Mouse (Mus musculus) thymus, postnatal 14 days (tissue): Measurements from ENCODE around the gene Pcdh9.

Experiments
- DNase-seq: peaks from one replicate; pipeline ENCODE4 v3.0.0; 2021

Pcdh9 gene

GRCm38 (mm10) chr14:93543970-93544627 lies 346.4 kb downstream of the Pcdh9 start:
- DNase-seq = no peak

- no peak for DNase-seq
These were observed 346.9 kb downstream of the Pcdh9 start for GRCm38 (mm10) chr14:93543561-93543960.

- DNase-seq = no peak
These were observed 355.6 kb downstream of the Pcdh9 start for GRCm38 (mm10) chr14:93534928-93535327.

- no peak for DNase-seq
These were observed 367.0 kb downstream of the Pcdh9 start for GRCm38 (mm10) chr14:93523430-93523829.

GRCm38 (mm10) chr14:93520166-93520565 lies 370.3 kb downstream of the Pcdh9 start:
- DNase-seq = no peak

- no peak for DNase-seq
These were observed 373.8 kb downstream of the Pcdh9 start for GRCm38 (mm10) chr14:93516679-93517078.

- DNase-seq = no peak
These were observed 384.4 kb downstream of the Pcdh9 start for GRCm38 (mm10) chr14:93506107-93506506.

GRCm38 (mm10) chr14:93498813-93499690 lies 391.4 kb downstream of the Pcdh9 start:
- DNase-seq = no peak

- DNase-seq = no peak
These were observed 415.5 kb downstream of the Pcdh9 start for GRCm38 (mm10) chr14:93474991-93475390.

GRCm38 (mm10) chr14:93472494-93472893 lies 418.0 kb downstream of the Pcdh9 start:
- DNase-seq = no peak

- DNase-seq = no peak
These were observed 427.1 kb downstream of the Pcdh9 start for GRCm38 (mm10) chr14:93463360-93463892.

GRCm38 (mm10) chr14:93450930-93451665 lies 439.4 kb downstream of the Pcdh9 start:
- no peak for DNase-seq

GRCm38 (mm10) chr14:93441852-93442251 lies 448.6 kb downstream of the Pcdh9 start:
- DNase-seq = no peak

GRCm38 (mm10) chr14:93437226-93437625 lies 453.3 kb downstream of the Pcdh9 start:
- DNase-seq = no peak

GRCm38 (mm10) chr14:93416752-93417151 lies 473.7 kb downstream of the Pcdh9 start:
- DNase-seq = no peak

GRCm38 (mm10) chr14:93415496-93415895 lies 475.0 kb downstream of the Pcdh9 start:
- DNase-seq = no peak

- no peak for DNase-seq
These were observed 481.2 kb downstream of the Pcdh9 start for GRCm38 (mm10) chr14:93409314-93409713.

GRCm38 (mm10) chr14:93407747-93408146 lies 482.7 kb downstream of the Pcdh9 start:
- no peak for DNase-seq

- DNase-seq = no peak
These were observed 505.4 kb downstream of the Pcdh9 start for GRCm38 (mm10) chr14:93385090-93385489.

GRCm38 (mm10) chr14:93381163-93381562 lies 509.3 kb downstream of the Pcdh9 start:
- DNase-seq = no peak

- no peak for DNase-seq
These were observed 509.7 kb downstream of the Pcdh9 start for GRCm38 (mm10) chr14:93380757-93381156.

GRCm38 (mm10) chr14:93376159-93376558 lies 514.3 kb downstream of the Pcdh9 start:
- no peak for DNase-seq

- no peak for DNase-seq
These were observed 516.3 kb downstream of the Pcdh9 start for GRCm38 (mm10) chr14:93374181-93374580.
